Mouse (Mus musculus): ENCODE results near the gene Ntsr2.

The Ntsr2 gene

DNA sequence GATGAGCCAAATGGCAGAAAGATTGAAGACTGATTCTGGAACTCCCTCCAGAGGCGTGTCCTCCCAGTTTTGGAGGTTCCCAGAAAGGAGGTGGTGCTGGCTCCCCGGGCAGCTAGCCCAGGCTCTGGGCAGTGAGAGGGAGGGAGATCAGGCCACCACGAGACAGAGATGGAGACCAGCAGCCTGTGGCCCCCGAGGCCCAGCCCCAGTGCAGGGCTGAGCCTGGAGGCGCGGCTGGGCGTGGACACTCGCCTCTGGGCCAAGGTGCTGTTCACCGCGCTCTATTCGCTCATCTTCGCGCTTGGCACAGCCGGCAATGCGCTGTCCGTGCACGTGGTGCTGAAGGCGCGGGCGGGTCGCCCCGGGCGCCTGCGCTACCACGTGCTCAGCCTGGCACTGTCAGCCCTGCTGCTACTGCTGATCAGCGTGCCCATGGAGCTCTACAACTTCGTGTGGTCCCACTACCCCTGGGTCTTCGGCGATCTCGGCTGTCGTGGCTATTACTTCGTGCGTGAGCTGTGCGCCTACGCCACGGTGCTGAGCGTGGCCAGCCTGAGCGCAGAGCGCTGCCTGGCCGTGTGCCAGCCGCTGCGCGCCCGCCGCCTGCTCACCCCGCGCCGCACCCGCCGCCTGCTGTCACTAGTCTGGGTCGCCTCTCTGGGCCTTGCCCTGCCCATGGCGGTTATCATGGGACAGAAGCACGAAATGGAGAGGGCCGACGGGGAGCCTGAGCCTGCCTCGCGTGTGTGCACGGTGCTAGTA is at the start of gene Ntsr2:
Gene Ntsr2 (plus strand): TSS at position 51 of the 762 bp plus-strand sequence.
- 3% methylated on average over 58 of the region's 58 CpGs for WGBS

DNA sequence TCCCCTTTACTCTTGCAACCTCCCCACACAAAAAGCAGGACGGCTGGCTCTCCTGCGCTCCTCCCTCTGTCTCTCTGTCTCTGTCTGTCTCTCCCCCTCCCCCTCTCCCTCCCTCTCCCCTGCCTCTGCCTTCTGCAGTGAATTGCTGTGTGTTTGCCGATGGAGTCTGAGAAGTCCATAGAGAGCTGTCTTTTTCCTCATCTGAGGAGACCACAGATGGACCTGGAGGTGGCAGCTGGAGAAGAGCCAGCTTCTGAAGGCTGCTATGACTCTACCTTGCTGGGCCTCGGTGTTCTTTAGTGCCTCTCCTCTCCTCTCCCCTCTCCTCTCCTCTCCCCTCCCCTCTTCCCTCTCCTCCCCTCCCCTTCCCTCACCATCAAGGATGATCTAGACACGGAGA is 47.6 kb upstream of the Ntsr2 start:
- 55% methylated on average over 5 of the region's 5 CpGs for WGBS

DNA sequence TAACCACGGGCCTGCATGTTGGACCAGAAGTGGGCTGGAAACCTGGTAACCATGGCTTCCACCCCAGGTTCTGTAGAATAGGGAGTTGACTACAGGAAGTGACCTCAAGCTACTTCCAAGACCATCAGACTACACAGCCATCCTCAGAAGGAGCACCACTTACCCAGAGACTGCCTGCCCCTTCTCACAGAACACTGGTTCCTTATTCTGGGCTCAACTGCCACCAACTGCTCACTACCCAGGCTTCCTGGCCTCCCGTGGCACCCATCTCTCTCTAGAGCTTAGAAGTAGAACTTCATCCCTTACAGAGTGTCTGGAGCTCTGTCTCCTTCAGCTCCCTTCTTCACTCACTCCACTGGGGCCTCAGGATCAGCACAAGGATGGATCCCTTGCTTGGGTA is 42.2 kb upstream of the Ntsr2 start, which contains the start of gene Lpin1:
Gene Lpin1 (minus strand): TSS at position 31 of the 400 bp plus-strand sequence.
- WGBS = 84% methylated on average over 2 of the region's 2 CpGs

DNA sequence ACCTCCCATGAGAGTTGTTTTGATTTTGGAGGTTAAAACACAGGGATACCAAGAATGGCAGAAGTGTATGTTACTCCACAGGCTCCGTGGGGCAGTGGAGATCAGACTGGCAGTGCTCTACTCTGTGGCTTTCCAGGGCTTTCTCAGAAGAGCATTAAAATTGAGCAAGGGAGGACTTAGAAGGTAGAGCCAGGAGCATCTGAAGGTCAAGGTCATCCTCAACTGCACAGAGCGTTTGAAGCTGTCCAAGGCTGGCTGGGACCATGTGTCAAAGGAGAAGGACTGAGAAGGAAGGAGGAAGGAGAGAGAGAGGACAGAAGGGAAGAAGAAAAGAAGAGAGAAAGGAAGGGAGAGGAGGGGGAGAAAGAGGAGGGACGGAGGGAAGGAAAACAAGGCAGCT is 38.6 kb upstream of the Ntsr2 start:
- WGBS = 77% methylated on average over 3 of the region's 3 CpGs

DNA sequence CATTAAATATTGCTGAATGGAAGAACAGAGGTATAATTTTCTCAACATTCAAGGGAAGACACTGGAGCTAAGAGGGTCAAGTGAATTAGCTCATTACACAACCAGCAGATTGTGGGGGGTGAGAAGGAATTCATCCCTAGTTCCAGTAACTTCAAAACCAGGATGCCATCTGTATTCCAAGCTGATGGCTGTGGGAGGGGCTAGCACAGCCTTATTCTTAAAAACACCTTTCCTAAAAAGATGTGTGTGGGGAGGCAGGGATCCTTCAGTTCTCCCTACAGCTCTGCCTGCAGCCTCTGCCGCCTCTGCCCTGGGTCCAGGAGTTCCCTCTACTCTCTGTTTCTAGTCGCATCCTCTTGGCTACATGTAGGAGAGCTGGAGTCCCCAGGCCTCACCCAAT is 37.4 kb upstream of the Ntsr2 start:
- WGBS = 63% methylated on average over 2 of the region's 2 CpGs

DNA sequence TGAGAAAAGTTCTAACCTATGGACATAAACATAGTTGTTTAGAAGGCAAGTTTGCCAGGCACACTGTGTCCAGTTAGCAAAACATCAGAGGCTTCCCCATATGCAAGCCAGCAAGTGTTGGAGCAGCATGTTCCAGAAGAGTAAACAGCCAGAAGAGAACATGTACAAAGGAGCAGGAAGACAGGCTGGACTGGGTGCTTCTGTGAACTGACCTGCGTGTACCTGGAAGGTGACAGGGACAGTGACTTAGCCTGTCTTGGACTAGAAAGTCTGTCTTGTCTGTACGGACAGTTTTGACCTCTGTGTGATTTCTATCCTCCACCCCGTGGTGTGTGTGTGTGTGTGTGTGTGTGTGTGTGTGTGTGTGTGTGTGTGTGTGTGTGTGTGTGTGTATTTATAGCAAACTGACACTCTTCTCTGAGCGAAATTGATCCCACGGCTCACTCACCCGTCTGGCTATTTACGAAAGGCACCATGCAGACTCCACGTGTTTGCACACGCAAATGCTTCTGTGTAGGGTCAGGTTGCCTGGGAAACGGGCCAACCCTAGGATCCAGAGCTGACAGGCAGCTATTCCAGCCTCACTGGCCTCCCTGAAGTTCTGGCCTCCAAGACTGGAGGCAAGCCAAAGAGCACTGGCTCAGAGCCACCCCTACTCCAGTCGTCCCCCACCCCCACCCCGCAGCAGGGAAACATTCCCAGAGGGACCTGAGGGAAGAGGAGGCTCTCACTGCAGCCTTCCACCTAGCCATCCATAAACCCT is 34.5 kb upstream of the Ntsr2 start:
- WGBS = 18% methylated on average over 12 of the region's 12 CpGs

DNA sequence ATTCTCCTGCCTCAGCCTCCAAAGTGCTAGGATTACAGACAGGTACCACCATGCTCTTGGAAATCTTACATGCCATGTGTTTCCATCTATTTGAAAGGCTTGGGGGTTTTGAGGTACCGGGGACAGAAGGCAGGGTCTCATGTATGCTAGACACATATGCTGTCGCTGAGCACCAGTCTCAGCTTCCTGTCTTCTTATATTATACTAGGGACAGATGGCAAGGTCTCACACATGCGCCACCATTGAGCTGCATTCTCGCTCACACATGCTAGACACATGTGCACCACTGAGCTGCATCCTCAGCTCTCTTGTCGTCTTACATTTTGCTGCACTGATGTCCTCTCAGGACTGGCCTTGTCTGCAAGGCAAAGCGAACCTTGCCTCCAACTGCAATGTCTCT is 33.7 kb upstream of the Ntsr2 start:
- WGBS = 76% methylated on average over 6 of the region's 6 CpGs

DNA sequence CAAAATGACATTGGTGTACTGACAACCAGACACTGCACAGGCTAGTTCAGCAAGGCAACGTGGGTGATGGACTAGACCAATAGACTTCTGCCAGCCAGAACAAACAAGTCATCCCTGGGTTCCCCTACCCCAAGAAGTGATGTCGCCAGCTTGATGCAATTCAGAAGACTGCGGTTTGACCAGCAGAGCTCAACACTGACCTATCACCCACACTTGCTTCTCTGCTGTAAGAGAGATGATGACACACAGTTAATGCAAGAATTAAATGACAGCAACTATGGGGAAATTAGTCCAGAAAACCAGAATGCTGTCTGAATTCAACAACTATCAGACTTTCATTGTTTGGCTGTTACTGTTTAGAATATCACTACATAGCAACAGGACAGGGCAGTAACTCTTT is 33.0 kb upstream of the Ntsr2 start:
- 97% methylated on average over 3 of the region's 3 CpGs for WGBS

DNA sequence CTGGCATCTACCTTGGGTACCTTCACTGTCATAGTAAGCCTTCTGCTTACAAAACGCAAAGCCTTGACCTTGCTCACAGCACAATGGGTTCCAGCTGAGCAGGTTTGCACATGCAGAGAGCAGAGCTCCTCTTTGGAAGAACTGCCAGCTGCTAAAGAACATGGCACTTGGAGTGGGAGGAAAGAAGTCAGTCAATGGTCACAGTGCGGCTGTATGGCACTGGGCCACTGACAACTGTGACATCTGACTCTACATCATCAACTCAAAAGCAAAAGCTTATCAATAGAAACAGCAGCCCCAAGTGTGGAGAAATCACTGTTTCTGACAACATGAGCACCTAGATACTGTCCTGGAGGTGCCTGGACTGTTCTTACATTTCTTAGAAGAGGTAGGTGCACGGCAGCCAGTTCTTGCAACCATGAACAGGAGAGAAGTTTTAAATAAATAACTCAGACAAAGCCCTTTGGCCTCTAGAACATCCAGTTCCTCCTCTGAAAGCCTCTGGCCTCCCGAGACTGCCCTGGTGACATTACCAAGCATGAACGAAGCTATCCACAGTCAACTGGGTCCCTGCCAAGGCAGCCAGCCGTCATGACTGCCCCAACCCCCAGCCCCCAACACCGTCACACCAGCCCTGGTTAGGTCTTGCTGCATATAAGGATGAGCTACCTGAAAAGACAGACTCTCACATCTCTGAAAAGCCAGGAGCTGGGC is 22.9 kb upstream of the Ntsr2 start:
- WGBS = 58% methylated on average over 7 of the region's 7 CpGs

DNA sequence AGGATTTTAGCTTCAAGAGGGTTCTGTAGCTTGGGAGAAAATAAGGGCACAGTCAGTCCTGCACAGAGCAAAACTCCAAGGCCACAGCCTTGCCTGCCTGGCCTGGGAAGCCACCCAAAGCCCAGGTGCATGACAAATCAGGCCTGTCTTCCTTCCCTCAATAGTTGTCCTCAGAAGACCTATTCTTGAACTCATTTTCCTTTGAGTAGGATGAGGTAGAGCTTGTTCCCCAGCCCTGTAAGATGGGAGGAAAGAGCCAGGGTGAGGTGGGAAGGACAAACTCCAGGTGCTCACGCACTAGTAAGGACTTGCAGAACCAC is 22.4 kb upstream of the Ntsr2 start:
- WGBS = 94% methylated on average over 1 of the region's 1 CpGs

DNA sequence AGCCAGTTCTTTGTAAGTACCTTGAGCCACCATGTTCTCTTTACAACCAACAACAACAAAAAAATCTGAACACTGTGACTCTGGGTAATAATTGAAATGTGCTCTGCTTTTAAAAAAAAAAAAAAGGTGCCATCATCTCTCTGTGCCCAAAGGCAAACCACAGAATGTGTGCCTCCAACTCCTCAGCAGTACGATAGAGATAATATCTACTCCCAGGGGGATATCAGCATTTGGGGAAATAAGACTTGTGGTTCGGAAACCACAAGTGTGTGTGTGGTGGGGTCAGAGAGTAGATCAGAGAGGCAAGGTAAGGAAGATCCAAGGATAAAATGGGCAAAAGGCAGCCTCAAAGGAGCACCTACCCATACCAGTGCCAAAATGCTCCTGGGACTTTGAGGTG is 21.8 kb upstream of the Ntsr2 start:
- WGBS = 90% methylated on average over 2 of the region's 2 CpGs

DNA sequence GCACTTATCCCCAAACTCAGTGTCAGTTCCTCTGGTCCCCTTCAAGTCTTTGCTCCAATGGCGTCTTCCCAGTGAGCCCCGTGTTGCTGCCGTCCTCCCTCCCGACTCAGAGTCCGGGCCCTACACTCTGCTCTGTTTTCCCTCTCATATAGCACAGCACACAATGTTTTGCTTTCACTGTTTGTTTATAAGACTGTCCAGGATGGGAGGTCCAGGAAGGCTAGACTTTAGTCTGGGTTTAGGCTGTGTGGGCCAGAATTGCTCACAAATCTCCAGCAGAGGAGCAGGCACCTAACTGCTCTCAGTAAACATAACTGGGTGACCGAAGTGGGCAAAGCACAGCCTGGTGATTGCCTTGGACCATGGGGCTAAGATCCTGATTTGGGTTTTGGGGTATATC is 19.9 kb upstream of the Ntsr2 start:
- WGBS = 74% methylated on average over 6 of the region's 6 CpGs

DNA sequence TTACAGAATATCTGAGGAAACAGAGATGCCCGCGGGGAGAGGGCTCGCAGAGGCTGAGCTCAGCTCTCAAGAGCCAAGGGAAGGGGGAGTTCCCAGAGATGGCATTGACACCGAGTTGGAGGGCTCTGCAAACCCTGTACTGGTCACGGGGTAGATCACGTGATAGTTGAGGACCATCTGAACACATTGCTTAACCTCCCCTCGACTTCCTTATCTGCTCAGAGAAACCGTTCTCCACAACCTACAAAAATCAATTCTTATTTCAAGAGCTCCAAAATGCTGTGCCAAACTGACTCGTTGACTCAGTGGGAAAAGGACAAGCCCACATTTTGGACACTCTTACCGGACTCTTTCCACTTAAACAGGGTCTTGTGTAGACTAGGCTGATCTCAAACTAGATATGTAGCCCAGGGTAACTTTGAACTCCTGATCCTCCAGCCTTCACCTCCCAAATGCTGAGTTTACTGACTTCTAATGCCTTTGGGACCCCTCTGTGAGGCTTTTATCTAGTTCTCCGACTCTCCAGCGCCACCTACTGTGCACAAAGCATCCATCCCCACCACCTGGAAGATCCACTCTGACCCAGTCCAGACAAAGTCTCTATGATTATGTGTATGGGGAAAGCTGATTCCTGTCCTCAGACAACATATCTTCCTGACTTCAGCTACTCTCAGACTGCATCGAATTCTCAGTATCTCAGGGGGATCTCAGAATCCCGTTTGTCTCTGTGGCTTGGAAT is 18.9 kb upstream of the Ntsr2 start:
- WGBS = 49% methylated on average over 14 of the region's 14 CpGs

DNA sequence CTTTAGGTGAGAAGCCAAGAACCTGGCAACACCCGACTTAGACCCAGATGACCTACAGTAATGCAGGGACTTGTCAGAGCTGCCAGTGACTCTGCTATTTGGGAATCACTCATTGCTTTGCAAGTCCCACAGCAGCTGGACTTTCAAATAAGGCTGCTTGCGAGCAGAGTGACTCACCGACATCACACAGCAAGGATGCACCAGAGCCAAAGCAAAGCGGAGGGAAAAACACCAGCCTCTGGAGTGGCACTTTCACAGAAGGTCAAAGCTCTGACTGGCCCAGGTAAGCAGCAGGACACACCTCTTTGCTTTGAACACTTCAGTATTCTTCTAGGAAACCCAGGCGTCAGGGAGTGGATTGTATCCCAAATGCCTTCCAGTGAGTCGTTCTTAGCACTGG is 17.4 kb upstream of the Ntsr2 start:
- WGBS = 70% methylated on average over 6 of the region's 6 CpGs

DNA sequence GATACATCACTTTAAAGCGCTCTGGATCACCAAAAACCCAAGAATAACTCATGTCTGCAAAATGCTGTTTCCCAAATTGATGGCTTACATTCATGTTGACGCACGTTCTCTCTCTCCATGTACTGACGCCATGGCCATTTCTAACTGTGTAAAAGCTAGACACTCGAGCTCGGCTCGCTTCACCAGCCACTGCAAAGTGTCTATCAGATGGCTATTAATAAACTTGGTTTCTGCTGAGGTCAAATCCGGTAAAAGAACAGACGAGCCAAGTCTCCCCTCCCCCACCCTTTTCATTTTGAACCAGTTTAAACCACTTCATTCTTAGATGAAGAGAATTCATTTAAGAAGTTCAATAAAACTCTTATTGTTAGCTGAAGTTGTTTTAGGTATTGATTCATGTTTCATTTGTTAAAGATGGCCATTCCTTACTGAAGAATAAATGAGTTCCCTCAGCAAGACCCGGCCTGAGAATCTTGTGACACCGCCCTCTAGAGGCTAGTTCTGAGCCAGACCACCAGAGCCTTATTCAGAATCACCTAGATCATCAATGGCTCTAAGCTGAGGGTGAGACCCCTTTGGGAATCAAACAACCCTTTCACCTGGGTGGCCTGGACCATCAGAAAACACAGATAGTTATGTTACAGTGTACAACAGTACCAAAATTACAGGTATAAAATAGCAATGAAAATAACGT is 14.0 kb upstream of the Ntsr2 start:
- WGBS = 69% methylated on average over 12 of the region's 12 CpGs

DNA sequence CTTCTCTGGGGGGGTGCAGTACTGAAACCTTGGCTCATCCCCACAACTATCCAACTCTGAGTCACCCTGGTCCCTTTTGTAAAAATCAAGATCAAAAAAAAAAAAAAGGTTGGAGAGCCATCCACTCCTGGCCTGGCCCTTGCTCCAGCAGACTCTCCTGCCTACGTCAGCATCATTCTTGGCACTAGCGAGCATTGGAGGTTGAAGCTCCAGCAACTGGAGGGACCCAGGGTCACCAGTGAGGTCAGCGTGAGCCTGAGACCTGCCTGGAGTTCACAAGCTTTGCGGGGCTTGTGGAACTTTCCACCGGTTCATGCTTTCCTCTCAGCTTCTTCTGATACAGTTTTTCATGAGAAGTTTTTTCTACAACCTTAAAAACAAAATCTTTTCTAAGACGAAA is 13.1 kb upstream of the Ntsr2 start:
- WGBS = 91% methylated on average over 6 of the region's 6 CpGs

DNA sequence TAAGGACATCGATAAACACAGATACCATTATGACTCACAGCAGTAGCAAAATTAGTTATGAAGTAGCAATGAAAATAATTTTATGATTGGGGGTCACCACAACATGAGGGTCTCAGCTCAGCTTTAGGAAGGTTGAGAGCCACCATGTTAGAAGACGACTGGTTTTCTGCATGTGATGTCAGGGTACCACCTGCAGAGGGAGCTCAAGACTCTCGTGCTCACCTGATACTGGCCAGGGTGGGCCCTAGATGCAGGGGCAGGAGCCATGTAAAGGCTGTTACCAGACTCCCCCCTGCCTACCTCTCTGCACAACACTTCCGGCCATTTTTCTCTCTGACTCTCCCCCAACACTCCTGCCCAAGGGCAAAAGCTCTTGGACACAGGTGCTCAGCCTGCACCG is 11.2 kb upstream of the Ntsr2 start:
- WGBS = 67% methylated on average over 5 of the region's 5 CpGs

DNA sequence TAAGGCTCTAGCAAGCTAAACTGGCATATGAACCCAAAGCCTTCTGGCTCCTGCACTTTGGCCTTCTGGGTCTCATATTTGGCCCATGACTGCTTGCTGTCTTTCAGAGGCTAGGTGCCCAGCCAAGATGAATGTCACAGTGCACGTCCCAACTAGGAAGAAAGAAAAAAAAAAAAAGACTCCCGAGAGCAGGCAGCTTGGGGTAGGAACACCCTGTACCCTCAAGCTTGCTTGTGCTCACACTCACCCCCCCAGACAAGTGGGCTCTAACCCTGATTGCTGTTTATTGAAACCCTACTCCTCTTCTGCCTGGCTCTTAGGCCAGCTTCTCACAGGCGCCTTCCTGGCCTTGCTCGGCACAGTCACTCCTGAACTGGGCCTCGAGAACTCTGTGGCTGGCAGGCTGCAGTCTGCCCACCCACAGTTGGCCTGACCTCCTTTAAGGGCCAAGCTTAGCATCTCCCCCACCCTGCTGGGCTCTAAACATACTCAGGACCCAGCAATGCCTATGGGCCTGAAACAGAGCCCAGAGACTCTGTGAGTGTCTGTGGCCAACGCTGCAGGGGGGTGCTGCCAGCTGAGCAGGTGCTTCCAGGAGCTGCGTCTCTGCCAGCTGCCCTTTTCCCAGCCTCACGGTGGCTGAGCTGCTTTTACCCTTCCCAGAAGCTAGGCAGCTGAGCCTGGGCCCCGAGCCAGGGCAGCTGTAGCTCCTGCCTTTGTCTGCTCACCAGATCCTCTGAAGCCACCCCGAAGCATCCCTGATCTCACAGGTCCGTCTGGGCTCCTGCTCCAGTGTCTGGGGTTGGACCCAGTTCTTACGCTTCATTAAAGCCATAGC is 9.5 kb upstream of the Ntsr2 start:
- 51% methylated on average over 12 of the region's 12 CpGs for WGBS

DNA sequence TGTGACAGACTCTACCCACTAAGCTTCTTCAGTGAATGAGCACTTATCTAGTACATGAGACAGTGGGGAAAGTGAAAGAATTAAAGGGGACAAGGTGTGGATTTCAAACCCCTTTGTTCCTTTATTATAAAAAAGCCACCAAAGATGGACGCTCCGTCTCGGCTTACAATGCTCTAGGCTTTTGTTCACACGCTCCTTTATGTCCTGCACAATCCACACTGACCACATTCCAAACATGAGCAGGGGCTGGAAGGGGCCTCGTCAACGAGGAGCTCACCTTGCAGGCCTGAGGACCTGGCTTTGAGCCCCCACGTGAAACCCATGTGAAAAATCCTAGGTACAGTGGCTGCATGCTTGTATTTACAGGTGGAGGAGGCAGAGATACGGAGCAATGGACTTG is 8.5 kb upstream of the Ntsr2 start:
- WGBS = 79% methylated on average over 8 of the region's 8 CpGs

DNA sequence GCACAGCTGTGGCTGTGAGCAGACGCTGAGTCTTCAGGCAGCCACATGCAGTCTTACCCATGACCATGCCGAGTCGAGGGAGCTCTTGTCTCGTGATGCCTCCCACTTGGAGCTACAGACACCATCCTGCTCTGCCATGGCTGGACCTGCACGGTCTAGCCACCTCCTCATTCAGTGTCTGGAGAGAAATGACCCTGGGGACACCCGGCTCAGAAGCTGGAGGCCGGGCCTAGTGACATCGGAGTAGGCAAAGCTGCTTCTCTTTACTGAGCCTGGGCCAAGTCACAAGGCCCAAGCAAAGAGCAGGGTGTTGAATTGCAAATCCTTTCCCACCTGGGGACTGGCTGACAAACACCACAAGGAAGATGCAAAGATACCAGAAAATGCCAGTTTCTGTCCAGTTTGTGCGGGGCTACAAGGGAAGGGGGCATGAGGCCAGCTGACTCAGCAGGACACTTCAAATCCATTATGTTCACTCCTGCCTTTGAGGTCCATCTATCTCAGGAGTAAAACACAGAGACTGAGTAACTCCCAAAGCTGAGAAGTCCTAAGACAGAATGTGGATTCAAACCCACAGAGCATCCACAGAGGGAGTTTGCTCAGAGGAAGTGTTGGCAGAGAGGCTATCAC is 6.3 kb upstream of the Ntsr2 start:
- WGBS = 69% methylated on average over 9 of the region's 9 CpGs

Measured in cerebral cortex, adult 2 months (tissue).